Mouse (Mus musculus): Measurements from ENCODE around the gene Cpne6.
A peak's percentile ranks its signal among the peaks of the same experiment; 100 is the strongest.

DNA sequence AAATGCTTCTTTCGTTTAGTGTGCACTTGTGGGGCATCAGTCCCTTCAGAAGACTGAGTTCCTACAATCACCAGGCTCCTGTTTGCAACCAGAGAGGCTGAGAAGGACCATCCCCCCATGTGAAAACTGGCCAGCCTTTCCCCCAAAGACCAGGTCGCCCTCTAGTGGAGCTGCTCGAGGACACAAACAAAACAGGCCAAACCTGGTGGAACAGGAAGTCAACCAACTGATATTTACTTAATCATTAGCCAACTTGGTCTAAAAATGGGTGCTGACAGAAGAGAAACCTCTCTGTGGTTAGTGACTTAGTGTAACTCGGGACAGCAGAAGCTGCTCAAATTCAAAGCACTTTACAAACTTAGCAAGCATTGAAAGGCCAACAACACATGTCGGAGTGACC, 46.8 kb downstream of the Cpne6 start:
- TF ChIP-seq POLR2A (IDR thresholded peaks at IDR 0.05; ENCODE audit: extremely low read depth, insufficient read depth, low read length) = no peak
- peak; percentile 85 for TF ChIP-seq CTCF (IDR thresholded peaks at IDR 0.05; ENCODE audit: extremely low read depth, insufficient read depth, low read length)
